Mouse (Mus musculus): ENCODE measurements around the gene Tubb5.

DNA sequence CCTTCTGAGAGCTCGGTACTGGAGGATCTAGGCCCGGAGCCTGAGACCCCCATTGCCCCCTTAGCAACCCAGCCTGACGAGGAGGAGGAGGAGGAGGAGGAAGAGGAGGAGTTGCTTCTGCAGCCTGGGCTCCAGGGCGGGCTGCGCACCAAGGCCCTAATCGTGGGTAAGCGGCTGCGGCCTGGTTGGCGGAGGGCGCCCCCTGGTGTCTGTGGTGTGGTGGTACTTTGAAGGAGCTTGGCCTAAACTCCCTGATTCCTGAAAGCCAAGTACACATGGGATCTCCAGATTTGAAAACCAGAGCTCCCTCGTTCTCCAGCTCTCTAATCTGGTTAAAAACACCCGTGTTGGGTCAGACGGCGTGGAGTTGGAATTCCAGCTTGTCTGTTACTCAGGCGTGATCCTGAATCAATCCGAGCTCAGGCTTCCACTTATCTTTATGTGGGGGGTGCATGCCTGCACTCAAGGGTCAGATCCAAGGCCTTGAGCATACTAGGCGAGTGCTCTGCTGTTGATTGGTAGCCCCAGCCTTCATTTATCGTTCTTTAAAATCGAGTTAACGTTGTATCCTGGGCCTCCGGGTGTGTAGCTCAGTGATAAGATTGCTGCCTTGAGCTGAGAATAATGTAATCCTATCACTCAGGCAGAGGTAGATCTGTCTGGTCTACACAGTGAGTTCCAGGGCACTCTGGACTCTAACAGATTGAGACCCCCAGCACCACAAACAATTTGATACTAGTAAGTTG lies 35.8 kb upstream of the Tubb5 start:
- TF ChIP-seq CTCF (IDR thresholded peaks at IDR 0.05; ENCODE audit: low read depth, low read length) (peak; percentile 90), POLR2A (IDR thresholded peaks at IDR 0.05; ENCODE audit: insufficient read depth, low read length) (no peak)
